Mouse (Mus musculus): ENCODE results near the gene Acp7. TPM values are rescaled to one million over a fixed set of nuclear protein-coding genes. Genes with fewer than 3 reads are reported as not detected.
A peak's percentile ranks its signal among the peaks of the same experiment; 100 is the strongest.

Gene Acp7
- polyA plus RNA-seq, 1 experiment from 2014 or later: not detected

DNA sequence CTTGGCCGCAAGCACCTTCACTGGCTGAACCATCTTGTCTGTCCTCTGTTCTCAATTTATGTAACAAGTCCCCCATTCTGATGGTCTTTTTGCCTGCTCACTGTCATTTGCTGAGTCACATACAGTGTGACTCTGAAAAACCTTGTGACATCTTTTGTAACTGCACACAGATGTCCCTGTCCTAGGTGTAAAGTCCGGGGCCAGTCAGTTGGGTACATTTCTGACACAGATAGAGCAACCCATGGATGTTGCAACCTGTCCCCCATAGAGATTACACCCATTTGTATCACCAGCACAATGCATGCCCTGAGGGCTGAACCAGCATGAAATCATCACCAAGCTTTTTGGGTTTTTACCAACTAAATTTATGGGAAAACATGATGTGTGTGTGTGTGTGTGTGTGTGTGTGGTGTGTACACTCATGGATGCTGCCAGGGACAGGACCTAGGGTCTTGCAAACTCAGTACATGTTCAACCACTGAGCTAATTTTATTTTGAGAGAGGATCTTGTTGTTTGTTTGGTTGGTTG lies 14.9 kb upstream of the Acp7 start:
- 78% methylated on average over 2 of the region's 2 CpGs for WGBS
- ATAC-seq: 0 out of 2 replicates have a peak, but pooled peaks have one; percentile 31

DNA sequence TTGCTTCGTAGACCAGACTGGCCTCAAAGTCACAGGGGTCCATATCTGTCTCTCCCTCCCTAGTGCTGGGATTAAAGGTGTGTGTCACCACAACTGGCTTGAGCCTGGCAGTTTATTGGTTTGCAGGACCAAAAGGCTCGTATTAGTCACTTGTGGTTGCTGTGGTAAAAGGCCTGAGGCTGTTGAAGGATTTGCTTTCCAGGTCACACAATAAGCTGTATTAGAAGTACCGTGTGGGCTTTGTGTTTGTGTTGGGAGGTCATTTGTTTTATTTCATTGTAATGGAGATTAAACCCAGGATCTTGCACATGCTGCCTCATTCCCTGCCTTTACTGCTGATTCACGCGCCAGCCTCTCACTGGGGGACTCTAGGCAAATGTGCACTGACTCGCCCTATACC lies 14.2 kb upstream of the Acp7 start:
- H3K9me3 ChIP-seq (ENCODE audit: control insufficient read depth): no peaks in the 10 kb centered on the region
- no peak overlapping the region for H3K9ac ChIP-seq (ENCODE audit: low read depth, low read length)
- WGBS: 82% methylated on average over 6 of the region's 6 CpGs
- ATAC-seq: no peak
- no peaks in the 10 kb centered on the region for H3K36me3 ChIP-seq (ENCODE audit: control insufficient read depth, insufficient read depth)
- H3K4me3 ChIP-seq (ENCODE audit: low read depth, low read length): no peak overlapping the region
- H3K4me2 ChIP-seq (replicated peaks; ENCODE audit: low read depth): no peak overlapping the region
- no peaks in the 10 kb centered on the region for H3K4me1 ChIP-seq (replicated peaks; ENCODE audit: control insufficient read depth, insufficient read depth, low read length)
- H3K27me3 ChIP-seq (replicated peaks; ENCODE audit: control insufficient read depth, insufficient read depth, low read length): no peaks in the 10 kb centered on the region
- no peak for TF ChIP-seq CTCF (IDR thresholded peaks at IDR 0.05; ENCODE audit: low read depth)
- no peak overlapping the region for H3K27ac ChIP-seq (ENCODE audit: low read depth, low read length)

More for the DNA sequence above, 14.9 kb upstream of the Acp7 start:
- no peaks in the 10 kb centered on the region for H3K36me3 ChIP-seq (ENCODE audit: control insufficient read depth, insufficient read depth)
- H3K9ac ChIP-seq (ENCODE audit: low read depth, low read length): no peak overlapping the region
- H3K4me2 ChIP-seq (replicated peaks; ENCODE audit: low read depth): no peak overlapping the region
- no peaks in the 10 kb centered on the region for H3K9me3 ChIP-seq (ENCODE audit: control insufficient read depth)
- no peak for TF ChIP-seq CTCF (IDR thresholded peaks at IDR 0.05; ENCODE audit: low read depth)
- H3K27me3 ChIP-seq (replicated peaks; ENCODE audit: control insufficient read depth, insufficient read depth, low read length): no peaks in the 10 kb centered on the region
- no peak overlapping the region for H3K27ac ChIP-seq (ENCODE audit: low read depth, low read length)
- no peak overlapping the region for H3K4me3 ChIP-seq (ENCODE audit: low read depth, low read length)
- no peaks in the 10 kb centered on the region for H3K4me1 ChIP-seq (replicated peaks; ENCODE audit: control insufficient read depth, insufficient read depth, low read length)

DNA sequence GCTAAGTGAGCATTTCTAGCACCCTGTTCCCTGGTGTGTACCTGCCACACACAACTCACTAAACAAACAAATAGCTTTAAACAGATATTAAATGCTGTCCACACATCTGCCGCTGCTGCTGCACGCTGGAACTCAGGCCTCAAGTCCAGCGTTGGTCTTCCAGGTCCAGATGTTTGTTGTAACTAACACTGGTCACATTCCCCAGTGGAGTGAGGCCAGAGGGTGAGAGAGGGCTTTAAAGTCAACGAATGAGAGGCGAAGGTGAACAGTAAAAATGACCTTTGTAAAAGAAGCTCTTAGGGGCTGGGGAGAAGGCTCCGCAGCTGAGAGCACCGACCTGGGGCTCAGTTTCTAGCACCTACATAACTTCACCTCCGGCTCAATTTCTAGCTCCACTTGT lies 10.4 kb upstream of the Acp7 start:
- H3K27me3 ChIP-seq (replicated peaks; ENCODE audit: control insufficient read depth, insufficient read depth, low read length): no peaks in the 10 kb centered on the region
- WGBS: 63% methylated on average over 8 of the region's 8 CpGs
- no peak for TF ChIP-seq CTCF (IDR thresholded peaks at IDR 0.05; ENCODE audit: low read depth)
- ATAC-seq: no peak
- H3K9ac ChIP-seq (ENCODE audit: low read depth, low read length): no peak overlapping the region
- H3K4me3 ChIP-seq (ENCODE audit: low read depth, low read length): no peak overlapping the region
- H3K4me1 ChIP-seq (replicated peaks; ENCODE audit: control insufficient read depth, insufficient read depth, low read length): no peaks in the 10 kb centered on the region
- no peaks in the 10 kb centered on the region for H3K36me3 ChIP-seq (ENCODE audit: control insufficient read depth, insufficient read depth)
- no peaks in the 10 kb centered on the region for H3K9me3 ChIP-seq (ENCODE audit: control insufficient read depth)
- no peak overlapping the region for H3K4me2 ChIP-seq (replicated peaks; ENCODE audit: low read depth)
- H3K27ac ChIP-seq (ENCODE audit: low read depth, low read length): no peak overlapping the region

DNA sequence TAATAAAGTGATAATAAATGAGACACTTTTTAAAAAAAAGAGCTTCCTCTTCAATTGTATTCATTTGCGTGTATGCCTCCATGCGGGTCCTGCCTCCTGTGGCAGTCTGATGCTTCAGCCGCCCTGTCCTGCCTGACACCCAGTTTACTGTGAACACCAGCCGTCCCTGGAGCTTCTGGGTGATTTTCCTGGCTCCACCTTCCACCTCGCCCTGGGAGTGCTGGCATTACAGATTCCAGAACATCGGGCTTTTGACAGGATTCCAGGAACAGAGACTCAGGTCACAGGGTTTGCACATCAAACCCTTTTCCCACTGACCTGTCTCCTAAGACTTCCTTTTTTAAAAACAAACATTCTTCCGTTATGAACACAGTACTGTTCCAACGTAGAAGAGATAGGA lies 6.4 kb upstream of the Acp7 start:
- Histone ChIP-seq H3K4me1 (replicated peaks; ENCODE audit: control insufficient read depth, insufficient read depth, low read length) (no peaks in the 10 kb centered on the region), H3K9me3 (ENCODE audit: control insufficient read depth) (no peaks in the 10 kb centered on the region), H3K4me2 (replicated peaks; ENCODE audit: low read depth) (no peak overlapping the region), H3K4me3 (ENCODE audit: low read depth, low read length) (no peak overlapping the region), H3K27ac (ENCODE audit: low read depth, low read length) (no peak overlapping the region), H3K27me3 (replicated peaks; ENCODE audit: control insufficient read depth, insufficient read depth, low read length) (no peaks in the 10 kb centered on the region), H3K9ac (ENCODE audit: low read depth, low read length) (no peak overlapping the region), H3K36me3 (ENCODE audit: control insufficient read depth, insufficient read depth) (no peaks in the 10 kb centered on the region)
- no peak for ATAC-seq
- TF ChIP-seq CTCF (IDR thresholded peaks at IDR 0.05; ENCODE audit: low read depth): no peak
- 10% methylated on average over 8 of the region's 8 CpGs for WGBS

DNA sequence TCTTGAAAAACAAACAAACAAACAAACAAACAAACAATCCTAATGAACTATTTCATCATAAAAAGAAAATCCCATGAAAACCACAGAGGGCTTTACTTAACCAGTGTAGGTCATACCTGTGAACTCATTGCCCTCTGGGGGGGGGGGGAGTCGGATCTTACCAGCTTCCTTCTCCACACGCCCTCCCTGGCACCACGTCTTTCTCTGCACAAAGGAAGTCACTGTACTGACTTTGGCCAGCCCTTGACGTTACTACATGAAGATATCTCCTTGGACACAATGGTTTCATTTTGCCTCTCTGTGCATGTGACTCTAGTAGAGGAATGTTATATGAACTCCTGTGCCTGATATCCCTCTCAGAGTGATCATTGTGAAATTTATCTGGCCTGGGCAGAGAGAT lies 3.0 kb upstream of the Acp7 start:
- no peak overlapping the region for H3K4me3 ChIP-seq (ENCODE audit: low read depth, low read length)
- no peak for ATAC-seq
- H3K9ac ChIP-seq (ENCODE audit: low read depth, low read length): no peak overlapping the region
- TF ChIP-seq CTCF (IDR thresholded peaks at IDR 0.05; ENCODE audit: low read depth): no peak
- H3K27me3 ChIP-seq (replicated peaks; ENCODE audit: control insufficient read depth, insufficient read depth, low read length): peaks cover 18% of the 10 kb centered on the region
- H3K9me3 ChIP-seq (ENCODE audit: control insufficient read depth): no peaks in the 10 kb centered on the region
- no peak overlapping the region for H3K27ac ChIP-seq (ENCODE audit: low read depth, low read length)
- H3K4me2 ChIP-seq (replicated peaks; ENCODE audit: low read depth): no peak overlapping the region
- H3K4me1 ChIP-seq (replicated peaks; ENCODE audit: control insufficient read depth, insufficient read depth, low read length): no peaks in the 10 kb centered on the region
- no peaks in the 10 kb centered on the region for H3K36me3 ChIP-seq (ENCODE audit: control insufficient read depth, insufficient read depth)
- 43% methylated on average over 4 of the region's 4 CpGs for WGBS

GRCm38 (mm10) chr7:28624791-28625190 lies 6.3 kb downstream of the Acp7 start:
- 53% methylated on average over 5 of the region's 5 CpGs for WGBS
- no peak overlapping the region for H3K9ac ChIP-seq (ENCODE audit: low read depth, low read length)
- no peak for TF ChIP-seq CTCF (IDR thresholded peaks at IDR 0.05; ENCODE audit: low read depth)
- no peak overlapping the region for H3K4me2 ChIP-seq (replicated peaks; ENCODE audit: low read depth)
- H3K36me3 ChIP-seq (ENCODE audit: control insufficient read depth, insufficient read depth): no peaks in the 10 kb centered on the region
- no peak overlapping the region for H3K27ac ChIP-seq (ENCODE audit: low read depth, low read length)
- ATAC-seq: no peak
- H3K4me3 ChIP-seq (ENCODE audit: low read depth, low read length): no peak overlapping the region
- H3K9me3 ChIP-seq (ENCODE audit: control insufficient read depth): no peaks in the 10 kb centered on the region
- peaks cover 15% of the 10 kb centered on the region for H3K27me3 ChIP-seq (replicated peaks; ENCODE audit: control insufficient read depth, insufficient read depth, low read length)
- no peaks in the 10 kb centered on the region for H3K4me1 ChIP-seq (replicated peaks; ENCODE audit: control insufficient read depth, insufficient read depth, low read length)

Data from intestine, postnatal 0 days (tissue).